Mouse (Mus musculus) G1E (cell line): ENCODE results near the gene Hnrnph1.

Experiments
- CTCF ChIP-seq: IDR thresholded peaks from 2 replicates; pipeline ENCODE4 v1.5.1; 2012; ENCODE audit warnings: low read depth, low read length, inconsistent platforms, mixed read lengths
- GATA1 ChIP-seq: IDR thresholded peaks from 2 replicates; pipeline ENCODE4 v1.6.1; 2012; ENCODE audit warnings: borderline replicate concordance, low read length, inconsistent platforms, mixed read lengths
- TAL1 ChIP-seq: conservative IDR thresholded peaks from 2 replicates; pipeline ENCODE4 v1.6.1; 2012; ENCODE audit warnings: low read depth, low read length, inconsistent platforms, mixed read lengths

- TF ChIP-seq CTCF, result peak; percentile 78
- no peak for TF ChIP-seq GATA1
- TF ChIP-seq TAL1, result no peak
These were observed 12.2 kb upstream of the Hnrnph1 start for GRCm38 (mm10) chr11:50364548-50364947.
